Mouse (Mus musculus) ZHBTc4 (cell line): Measurements from ENCODE around the gene Atrn.
A peak's percentile ranks its signal among the peaks of the same experiment; 100 is the strongest.

Experiments
- DNase-seq: peaks from one replicate; pipeline ENCODE4 v3.0.0-alpha.2; 2011; ENCODE audit warnings: low read depth, low spot score

Gene Atrn

DNA sequence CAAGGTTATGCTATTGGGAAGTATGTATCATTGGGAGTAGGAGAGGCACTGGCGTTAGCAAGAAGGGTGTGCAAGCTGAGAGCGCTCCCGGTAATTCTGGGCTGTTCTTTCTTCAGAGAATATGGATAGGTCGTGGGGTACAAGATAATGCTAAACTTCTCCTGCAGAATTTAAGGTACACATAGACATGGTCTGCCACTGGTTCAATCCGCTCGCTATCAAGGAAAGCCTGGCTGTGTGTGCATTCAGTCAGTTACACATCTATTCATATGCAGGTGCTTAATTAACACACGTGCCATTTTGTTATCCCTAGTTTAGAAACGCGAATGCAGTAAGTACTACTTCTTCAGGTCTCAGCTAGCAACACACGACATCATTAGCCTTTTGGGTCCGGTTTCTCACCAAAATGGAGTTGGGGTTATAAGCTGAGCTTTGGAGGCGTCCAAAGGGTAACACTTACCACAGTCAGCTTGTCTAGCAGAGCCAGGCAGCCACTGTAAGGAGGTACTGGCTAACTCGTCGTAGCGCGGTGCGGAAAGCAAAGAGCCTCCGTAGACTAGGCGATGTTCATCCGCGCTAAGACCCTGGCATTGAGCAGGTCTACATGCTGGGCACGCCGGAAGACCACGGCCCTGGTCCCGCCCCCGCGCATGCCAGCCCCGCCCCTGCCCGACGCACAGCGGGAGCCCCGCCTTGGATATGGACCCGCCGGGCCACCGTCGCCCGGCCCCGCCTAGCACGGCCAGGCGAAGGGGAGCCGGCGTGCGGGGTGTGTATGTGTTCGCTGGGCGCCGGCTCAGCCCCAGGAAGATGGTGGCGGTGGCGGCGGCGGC lies at the start of gene Atrn, which contains the start of gene 4930402H24Rik:
Atrn (plus strand) TSS at position 745 of the 833 bp plus-strand sequence.
4930402H24Rik (minus strand) TSS at position 656 of the 833 bp plus-strand sequence.
- peak; percentile 96 for DNase-seq

- DNase-seq: no peak
These were observed 44.2 kb upstream of the Atrn start for GRCm38 (mm10) chr2:130862091-130862490.

DNA sequence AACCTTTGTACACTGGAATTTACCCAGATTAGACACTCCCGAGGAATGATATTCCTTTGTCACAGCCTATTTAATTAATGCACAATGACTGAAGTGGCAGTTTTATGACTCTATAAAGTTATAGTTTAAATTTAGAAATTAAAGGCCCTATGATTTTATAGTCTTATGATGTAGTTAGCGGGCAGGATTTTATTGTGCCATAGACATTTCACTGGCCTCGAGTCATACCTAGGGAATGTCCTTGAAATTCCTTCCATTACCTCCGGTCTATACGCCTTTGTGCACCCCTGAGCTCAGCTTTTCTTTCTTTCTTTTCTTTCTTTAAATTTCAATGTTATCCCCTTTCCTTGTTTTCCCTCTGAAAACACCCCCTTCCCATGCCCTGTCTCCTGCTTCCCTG lies 35.4 kb upstream of the Atrn start:
- no peak for DNase-seq

DNA sequence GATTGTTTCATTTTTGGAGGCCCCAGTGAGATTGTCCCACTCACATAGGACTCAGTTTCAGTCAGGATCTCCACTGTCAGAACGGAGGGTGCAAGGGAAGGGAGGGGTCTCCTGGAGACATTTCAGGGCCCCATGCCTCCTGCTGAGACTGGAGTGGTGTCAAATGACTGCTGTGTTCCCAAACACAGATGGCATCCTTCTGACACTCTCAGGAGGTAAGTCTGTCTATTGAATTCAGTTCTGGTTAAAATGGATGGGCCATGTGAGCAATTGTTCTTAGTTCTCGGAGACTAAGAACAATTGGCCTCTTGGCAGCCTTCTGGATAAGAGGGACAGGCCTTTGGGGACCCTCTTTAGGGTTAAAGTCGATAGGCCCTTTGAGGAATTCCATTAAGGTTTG lies 28.9 kb upstream of the Atrn start:
- no peak for DNase-seq

GRCm38 (mm10) chr2:130886983-130887382 lies 19.3 kb upstream of the Atrn start:
- DNase-seq: no peak

- no peak for DNase-seq
These were observed 18.8 kb upstream of the Atrn start for GRCm38 (mm10) chr2:130887456-130887855.

DNA sequence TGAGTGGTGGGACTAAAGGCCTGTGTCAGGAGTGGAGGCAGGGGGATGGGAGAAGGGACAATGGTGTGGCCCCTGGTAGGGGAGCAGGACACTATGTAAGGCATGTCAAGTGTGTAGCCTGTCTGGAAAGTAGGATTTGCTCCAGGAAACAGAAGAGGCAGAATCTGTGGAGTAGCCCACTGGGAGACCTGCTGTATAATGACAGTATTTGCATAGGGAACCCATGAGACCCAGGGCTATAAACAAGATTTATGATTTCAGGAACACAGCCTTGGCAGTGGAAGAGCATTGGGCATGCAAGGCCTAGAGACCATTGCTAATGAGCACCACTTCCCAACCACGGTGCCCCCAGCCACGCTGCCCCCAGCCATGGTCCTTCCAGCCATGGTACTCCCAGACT lies 9.4 kb upstream of the Atrn start:
- DNase-seq: no peak

- DNase-seq: no peak
These were observed 8.4 kb upstream of the Atrn start for GRCm38 (mm10) chr2:130897856-130898255.

DNA sequence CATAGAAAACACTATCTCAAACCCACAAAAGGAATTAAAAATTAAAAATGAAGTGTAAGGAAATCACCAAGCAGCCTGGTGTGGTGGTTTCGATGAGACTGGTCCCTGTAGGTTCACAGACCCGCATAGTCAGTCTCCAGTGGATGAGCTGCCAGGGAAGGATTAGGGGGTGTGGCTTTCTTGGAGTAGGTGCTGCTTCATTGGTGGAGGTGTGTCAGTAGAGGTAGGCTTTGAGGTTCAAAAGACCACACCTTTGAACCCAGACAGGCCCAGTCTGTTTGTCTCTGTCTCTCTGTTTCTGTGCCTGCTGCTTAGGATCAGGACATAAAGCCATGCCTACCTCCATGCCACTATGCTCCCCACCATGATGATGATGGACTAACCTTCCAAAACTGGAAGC lies 7.5 kb upstream of the Atrn start:
- no peak for DNase-seq

GRCm38 (mm10) chr2:130906584-130907315 lies 455 bp downstream of the Atrn start:
- no peak for DNase-seq

DNA sequence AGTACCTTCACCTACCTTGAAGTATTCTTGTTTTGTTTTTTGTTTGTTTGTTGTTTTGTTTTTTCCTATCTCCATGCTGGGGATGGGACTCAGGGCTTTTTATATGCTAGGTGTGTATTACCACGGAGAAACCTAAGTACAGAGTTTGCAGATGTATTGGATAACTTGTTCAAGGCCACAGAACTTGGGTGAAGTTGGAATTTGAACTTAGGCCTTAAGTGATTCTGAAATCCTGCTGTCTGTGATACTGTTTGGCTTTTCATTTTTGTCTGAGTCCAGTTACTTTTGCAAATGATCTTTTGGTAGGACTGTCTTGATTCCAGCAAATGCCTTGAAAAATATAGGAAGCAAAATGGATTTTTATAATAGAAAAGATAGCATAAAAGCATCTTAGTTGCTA lies 5.4 kb downstream of the Atrn start:
- no peak for DNase-seq

DNA sequence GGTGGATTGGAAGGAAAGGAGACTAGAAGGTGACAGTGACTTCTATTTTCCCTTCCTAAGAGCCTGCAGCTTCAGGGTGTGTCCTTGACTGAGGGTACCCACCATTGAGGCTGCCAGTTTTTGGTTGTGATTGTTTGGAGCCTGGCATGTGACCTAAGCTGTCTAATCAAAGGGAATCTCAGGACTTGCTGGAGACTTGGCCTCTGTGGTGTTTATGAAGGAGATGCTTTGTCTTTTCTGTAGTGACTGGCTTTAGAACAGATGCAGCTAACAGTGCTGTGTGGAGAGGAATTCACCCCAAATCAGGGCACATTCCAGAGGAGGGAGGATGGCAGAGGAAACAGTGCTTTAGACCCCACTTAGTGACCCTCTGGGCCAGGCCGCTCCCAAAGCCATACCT lies 8.6 kb downstream of the Atrn start:
- peak; percentile 31 for DNase-seq

DNA sequence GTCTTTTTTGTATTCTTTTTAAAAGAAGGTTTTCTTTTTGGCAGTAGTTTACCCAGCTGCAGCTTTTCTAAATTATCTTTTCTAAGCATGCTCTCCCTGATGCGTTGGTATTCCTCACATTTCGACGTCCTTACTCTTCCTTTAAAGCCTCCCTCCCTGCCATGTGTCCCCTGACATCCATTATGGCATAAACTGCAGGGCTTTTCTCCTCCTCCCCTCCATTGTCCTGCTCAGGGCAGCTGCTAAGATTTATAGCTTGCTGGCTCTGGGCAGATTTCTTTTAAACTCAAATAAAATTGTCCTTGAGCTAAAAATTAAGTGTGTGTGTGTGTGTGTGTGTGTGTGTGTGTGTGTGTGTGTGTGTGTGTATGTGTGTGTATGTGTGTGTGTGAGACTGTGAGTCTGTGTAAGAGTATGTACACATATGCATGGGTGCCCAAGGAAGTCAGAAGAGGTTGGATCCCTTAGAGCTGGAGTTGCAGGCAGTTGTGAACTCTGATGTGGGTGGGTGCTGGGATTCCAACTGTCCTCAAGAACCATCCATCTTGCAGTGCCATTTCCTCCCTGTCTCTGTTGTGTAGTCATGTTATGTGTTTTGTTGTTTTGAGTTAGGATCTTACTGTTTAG lies 10.3 kb downstream of the Atrn start:
- DNase-seq: no peak

DNA sequence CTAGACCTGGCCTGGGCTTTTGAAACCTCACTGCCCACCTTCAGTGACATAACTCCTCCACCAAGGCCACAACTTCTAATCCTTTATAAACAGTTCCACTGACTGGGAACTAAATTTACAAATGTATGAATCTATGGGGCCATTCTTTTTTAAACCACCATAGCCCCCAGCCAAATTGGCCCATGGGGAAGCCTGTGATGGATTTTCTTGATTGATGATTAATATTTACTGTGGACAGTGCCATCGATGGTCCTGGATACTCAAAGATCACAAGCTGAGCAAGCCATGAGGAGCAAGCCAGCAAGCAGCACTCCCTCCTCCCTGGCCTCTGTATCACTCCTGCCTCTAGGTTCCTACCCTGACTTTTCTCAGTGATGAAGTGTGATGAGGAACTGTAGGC lies 11.4 kb downstream of the Atrn start:
- DNase-seq: no peak

- DNase-seq: no peak
These were observed 12.8 kb downstream of the Atrn start for GRCm38 (mm10) chr2:130919062-130919593.

- DNase-seq: no peak
These were observed 18.7 kb downstream of the Atrn start for GRCm38 (mm10) chr2:130924950-130925349.

- DNase-seq: no peak
These were observed 21.7 kb downstream of the Atrn start for GRCm38 (mm10) chr2:130928031-130928430.

DNA sequence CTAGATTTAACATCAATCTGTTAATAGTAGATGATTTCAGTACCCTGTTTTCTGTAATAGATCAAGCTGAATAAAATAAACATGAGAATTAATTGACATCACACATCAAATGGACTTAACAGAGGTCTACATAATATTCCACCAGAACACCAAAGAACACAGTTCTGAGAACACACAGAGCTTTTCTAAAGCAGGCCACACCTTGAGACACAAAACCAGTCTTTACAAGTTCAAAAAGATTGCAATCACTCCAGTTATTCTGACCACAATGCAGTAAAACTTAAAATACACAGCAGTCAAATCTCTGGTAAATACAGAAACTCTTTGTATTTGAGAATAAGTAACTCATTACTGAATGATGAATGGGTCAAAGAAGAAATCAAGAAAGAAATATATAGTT lies 22.2 kb downstream of the Atrn start:
- DNase-seq: no peak

DNA sequence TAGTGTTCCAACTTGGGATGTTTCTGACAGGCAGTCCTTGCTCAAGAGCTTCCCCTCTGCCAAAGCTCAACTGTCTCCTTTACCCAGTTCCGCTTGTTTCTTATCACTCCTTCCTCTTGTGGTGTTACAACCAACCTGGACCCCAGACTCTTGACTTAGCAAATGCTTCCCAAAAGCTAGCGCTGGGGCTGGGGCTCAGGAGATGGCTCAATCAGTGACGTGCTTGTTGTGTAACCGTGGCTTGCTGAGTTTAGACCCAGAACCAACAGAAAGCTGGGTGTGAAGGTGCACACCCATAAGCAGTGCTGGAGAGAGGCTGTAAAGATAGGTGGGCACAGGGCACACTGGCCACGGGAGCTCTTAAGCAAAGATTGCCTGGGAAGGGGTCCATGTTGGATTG lies 23.7 kb downstream of the Atrn start:
- DNase-seq: no peak

DNA sequence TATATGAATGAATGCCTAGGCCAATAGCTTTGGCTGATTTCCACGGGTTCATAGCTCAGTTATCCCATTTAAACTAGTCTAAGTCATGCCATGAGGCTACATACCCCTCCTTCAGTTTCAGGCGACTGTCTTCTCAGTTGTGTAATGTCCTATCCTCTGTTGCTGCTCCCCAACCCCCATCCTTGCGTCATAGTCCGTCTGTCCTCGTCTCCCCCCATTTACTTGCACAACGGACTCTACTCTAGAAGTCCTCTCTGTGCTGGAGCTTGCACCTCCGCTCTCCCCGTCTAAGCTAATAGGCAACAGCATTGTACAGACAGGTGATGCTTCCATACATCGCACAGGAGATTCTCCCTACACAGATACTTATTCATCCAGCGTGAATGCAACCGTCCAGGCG lies 26.6 kb downstream of the Atrn start:
- DNase-seq: no peak

GRCm38 (mm10) chr2:130949781-130950180 lies 43.5 kb downstream of the Atrn start:
- no peak for DNase-seq

DNA sequence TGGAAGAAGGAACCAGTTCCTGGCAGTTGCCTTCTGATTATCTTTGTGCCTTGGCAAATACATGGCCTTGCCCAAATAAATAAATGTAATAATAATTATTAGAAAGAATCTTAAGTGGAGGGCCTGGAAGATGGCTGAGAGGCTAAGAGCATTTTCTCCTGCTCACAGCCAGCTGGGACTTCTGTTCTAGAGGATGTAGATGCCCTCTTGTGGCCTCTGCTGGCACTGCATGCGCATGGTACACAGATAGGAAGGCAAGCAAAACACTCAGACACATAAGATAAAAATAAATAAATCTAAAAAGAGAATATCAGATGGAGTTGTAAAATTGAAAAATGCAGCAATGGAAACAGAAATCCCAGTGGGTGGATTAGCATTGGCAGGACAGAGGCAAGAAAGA lies 44.3 kb downstream of the Atrn start:
- peak; percentile 77 for DNase-seq
